Mouse (Mus musculus) frontal cortex, postnatal 25 days (tissue): ENCODE results near the gene D2hgdh.
"Not testable (repeated sequence)": the region's sequence is repeated elsewhere in the genome, so short reads cannot be mapped to it uniquely, and the experiment has no call there.

Experiments
- DNase-seq, 2 experiments: peaks; one replicate each; pipeline ENCODE4 v3.0.0; 2022; ENCODE audit warnings: low spot score in 2 of 2

D2hgdh gene

DNA sequence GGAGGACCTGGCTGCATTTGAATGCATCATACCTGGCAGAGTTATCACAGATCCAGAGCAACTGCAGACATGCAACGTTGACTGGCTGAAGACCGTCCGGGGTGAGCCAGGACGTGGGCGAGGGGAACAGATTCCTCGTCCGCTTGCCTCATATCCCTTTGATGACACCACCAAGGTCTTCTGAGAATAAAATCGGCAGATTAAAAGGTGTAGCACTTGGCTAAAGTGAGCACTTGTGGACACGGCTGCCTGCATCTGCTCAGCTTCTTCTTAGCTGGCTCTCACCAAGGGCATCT, 1.8 kb downstream of the D2hgdh start:
- no peak for DNase-seq

DNA sequence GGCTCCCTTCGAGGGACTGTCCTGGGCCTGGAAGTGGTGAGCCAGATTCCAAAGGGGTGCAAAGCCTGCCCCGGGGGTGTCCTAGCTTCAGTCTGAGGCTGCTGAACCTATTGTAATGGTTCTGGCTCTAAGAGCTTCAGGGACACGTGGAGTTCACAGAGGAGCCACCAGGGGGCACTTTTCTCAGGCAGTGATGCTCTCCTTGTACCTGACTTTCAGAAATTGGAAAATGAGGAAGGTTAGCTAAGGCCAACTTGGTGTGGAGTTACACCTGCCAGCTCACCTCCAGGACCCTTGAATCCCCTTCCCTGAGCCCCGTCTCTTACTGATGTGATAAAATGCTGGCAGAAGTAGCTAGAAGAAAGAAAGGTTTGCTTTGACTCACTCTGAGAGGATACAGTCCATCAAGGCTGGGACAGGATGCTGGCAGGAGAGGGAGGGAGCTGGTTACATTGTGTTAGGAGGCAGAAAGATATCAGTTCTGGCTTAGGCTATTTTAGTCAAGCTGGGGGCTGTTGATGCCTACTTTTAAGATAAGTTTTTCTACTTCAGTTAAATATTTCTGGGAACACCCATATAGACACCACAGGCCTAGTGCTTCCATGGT, 8.1 kb downstream of the D2hgdh start:
- DNase-seq = not testable (repeated sequence)

DNA sequence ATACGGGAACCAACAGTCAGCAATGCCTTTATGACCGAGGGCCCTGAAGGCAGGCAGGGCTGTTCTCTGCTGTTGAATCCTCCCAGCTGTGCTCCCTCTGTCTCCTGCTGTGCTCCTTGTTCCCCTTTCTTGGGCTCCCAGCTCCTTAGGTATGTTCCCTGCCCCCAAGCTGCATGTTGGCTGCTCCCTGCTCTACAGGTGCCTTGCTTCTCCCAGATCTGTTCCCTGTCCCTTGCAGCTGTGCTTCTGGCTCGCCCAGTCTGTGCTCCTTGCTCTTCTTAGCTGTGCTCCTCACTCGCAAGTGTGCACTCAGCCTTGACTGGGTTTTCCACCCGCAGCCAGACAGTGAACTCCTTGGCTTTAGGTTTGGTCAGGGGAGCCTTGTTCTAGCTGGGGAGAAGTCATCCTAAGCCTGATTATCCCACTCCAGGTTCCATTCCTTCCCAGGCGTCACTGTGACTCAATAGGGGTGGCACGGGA, 10.0 kb downstream of the D2hgdh start:
- no peak for DNase-seq

DNA sequence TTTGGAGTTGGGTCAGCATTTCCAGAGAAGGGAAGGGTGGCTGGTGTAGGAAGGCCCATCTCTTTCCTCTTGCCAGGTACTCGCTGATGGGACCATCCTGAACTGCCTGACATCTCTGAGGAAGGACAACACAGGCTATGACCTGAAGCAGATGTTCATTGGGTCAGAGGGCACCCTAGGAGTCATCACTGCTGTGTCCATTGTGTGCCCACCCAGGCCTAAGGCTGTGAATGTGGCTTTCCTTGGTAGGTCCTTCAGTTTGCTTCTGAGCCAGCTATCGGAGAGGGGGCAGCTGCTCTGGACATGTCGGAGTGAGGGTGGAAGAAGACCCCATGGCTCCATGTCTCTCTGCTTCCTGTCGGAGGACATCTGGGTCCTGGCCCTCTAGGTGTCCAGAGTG, 10.5 kb downstream of the D2hgdh start:
- DNase-seq = no peak

DNA sequence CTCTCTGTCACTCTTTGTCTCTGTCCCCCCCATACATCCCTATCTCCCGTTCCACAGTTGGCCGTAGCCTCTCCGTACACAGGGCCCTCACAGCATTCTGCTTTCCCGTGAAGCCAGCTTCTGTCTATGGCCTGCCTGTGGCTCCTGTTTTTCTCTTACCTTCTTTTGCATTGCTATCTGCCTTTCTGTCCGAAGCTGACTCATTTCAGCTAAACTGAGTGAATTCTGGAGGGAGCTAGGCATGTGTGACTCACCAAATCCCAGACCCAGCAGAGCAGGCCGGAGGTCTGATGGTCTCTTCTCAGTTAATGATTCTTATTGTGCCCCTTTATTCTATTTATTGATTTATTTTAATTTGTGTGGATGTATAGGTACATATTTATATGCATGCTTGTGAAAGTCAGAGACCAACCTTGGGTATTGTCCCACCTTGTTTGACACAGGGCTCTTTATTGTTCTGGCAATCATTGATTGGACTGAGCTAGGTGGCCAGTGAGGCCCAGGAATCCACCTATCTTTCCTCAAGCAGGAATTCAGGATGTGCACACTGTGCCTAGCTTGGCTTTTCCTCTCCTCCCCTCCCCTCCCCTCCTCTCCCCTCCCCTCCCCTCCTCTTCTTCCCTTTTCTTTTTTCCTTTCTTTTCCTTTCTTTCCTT, 11.3 kb downstream of the D2hgdh start:
- DNase-seq = no peak

DNA sequence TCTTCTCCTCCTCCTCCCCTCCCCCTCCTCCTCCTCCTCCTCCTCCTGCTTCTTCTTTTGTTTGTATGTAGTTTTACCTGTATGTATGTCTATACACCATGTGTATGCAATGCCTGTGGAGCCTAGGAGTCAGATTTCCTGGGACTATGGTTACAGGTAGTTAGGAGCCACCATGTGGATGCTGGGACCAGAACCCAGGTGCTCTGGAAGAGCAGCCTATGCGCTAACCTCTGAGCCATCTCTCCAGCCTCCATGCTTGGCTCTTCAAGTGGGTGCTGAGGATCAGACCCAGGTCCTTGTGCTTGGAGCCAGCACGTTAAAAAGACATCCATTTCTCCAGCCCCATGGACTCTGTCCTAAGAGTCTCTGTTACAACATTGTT, 11.8 kb downstream of the D2hgdh start:
- DNase-seq = no peak

DNA sequence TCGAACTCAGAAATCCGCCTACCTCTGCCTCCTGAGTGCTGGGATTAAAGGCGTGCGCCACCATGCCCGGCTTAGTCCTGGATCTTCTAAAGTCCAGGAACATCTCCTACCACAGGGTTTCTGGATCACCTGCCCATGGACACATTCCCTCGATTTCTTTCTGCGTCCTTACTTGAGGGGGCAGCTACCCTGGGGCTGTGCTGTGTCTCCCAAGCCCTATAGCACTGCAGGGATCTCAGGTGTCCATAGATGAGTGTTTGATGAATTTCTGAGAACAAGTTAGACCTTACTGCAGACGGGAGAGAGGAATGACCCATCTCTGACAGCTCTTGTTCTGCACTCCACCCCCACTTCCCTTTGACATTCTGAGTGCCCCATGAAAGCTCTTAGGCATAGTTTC, 12.6 kb downstream of the D2hgdh start:
- no peak for DNase-seq

DNA sequence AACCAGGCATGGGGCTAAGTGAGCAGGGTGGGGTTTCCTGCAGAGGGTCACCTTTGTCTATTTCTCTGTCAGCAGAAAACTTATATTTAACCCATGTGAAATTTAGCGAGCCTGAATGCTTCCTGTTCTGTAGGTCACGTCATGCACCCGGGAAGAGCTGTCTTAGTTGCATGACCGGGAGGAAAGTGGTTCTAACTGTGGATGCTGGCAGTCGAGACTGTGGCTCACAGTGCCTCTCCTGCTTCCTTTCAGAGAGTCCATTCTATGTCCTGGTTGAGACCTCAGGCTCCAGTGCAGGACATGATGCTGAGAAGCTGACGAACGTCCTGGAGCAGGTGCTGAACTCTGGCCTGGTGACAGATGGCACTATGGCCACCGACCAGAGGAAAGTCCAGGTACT, 13.9 kb downstream of the D2hgdh start:
- not testable (repeated sequence) for DNase-seq

DNA sequence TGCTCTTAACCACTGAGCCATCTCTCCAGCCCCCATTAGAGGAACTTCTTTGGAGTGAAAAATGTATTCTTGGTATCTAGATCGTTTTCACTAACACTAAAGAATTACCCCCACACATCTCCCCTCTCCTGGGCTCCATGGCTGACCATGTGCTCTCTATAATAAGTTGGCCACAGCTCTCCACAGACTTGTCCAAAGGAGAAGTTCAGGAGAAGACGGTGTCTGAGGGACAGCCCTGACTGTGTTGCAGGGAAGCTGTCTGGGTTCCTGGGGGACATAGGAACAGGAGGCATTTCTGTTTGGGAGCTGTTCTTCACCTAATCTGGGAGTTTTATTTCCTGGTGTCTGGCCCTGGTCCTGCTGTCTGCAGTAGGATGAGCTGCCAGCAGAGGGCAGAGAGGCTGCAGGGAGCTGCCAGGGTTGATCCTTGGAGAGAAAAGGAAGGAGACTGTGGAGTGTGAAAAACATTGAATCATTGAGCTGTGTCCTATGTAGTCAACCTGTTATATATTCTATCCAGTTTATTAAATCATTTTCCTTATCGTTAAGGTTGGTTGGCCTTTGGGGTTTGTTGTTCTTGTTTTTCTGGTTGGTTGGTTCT, 21.2 kb downstream of the D2hgdh start:
- not testable (repeated sequence) for DNase-seq

DNA sequence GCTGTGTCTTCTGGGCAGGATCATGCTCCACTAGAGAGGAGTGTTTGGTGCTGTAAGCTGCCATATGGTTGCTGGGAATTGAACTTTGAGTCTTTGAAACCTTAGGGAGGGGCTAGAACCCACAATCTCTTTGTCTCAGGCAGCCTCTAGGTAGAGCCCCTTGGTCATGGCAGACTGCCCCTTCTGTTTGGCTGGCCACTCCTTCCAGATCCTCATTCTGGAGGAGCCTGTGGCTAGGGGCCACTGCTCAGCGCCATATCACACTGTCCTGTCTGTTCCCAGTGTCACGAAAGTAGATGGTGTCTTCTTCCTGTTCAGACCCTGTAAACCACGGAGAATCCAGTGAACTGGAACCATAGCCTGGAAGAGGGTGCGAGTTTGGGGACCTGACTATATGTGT, 31.1 kb downstream of the D2hgdh start:
- not testable (repeated sequence) for DNase-seq

DNA sequence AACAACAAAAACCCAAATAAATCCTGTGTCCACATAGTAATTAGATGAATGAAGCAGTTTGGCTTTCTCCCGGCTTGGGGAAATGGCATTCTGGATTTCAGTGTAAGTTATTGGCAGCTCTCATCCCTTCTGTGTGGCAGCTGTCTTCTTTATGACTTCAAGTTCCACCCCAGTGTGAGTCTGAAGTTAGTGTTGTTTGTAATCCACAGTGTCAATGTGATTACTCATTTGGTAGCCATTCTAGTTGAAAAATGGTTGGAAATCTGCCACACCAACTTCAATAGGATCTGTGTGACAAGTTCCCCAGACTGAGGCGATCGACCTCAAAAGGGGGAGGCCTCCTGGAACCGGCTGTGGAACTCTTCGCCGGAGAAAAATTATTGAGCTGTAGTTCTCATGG, 32.7 kb downstream of the D2hgdh start:
- DNase-seq = no peak

DNA sequence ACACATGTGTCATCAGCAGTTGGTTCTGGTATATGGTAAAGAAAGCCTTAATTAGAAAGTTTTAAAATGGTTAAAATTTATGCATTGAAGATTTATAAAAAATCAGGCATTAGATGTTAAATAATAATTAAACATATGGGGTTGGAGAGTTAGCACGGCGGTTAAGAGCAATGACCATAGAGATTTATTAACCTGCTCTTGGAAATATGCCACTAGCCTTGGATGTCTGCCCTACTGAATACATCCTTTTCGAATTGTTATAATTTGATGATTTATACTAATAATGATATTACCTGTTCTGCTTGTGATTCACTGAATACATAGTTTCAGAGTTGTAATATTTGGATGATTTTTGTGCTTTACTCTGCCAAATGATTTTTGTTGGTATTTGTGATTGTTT, 33.3 kb downstream of the D2hgdh start:
- no peak for DNase-seq

DNA sequence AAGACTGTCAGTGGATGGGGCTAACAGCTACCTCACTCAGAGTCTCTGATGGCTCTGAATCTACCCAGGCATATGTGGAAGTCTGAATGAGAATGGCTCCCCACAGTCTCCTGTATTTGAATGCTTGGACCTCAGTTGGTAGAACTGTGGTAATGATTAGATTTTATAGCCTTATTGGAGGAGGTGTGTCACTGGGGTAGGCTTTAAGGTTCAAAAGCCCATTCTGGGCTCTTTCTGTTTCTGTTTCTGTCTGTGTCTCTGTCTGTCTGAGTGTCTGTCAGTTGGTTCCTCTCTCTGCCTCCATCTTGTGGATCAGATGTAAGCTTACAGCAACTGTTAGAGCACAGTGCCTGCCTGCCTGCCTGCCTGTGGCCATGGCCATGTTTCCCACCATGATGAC, 34.9 kb downstream of the D2hgdh start:
- DNase-seq = no peak

DNA sequence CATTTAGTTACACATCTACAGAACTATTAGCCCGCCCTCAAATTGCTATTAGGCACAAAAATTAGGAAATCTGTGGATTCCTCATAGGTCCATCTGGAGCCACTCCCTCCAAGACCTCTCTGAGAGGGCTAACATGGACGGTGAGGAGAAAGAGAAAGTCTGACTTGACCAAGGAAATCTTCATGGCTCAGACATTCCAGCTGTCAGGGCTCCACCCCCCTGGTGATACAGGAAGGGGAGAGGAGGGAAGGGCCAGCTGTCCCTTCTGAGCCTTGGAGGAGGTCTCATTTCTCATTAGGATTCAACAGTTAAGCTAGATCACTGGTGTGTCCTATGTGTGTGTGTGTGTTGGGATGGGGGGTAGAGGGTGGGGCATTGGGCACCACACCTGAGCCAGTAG, 36.3 kb downstream of the D2hgdh start, which contains the start of gene Gal3st2:
Gal3st2 (plus strand) TSS at position 259 of the 400 bp plus-strand sequence.
- not testable (repeated sequence) for DNase-seq

DNA sequence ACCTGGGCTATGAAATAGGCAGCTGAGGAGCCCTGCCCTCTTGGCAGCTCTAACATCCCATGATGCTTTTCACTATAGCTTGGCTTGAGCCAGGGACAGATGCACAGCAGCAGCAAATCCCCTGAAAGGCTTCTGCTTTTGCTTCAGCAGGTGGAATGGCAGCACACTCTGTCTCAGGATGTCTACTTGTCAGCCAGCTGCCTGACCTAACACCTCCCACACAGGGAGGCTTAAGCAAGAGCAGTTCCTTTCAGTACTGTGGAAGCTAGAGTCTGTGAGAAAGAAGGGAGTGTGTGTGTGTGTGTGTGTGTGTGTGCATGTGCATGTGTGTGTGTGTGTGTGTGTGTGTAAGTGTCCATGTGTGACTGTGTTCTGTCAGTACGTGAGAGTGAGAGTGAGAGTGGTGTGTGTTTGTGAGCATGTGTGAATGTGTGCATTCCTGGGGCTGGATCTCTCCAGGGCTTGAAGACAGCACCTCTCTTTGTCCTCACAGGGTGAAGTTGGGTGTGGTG, 46.9 kb downstream of the D2hgdh start:
- DNase-seq = not testable (repeated sequence)

DNA sequence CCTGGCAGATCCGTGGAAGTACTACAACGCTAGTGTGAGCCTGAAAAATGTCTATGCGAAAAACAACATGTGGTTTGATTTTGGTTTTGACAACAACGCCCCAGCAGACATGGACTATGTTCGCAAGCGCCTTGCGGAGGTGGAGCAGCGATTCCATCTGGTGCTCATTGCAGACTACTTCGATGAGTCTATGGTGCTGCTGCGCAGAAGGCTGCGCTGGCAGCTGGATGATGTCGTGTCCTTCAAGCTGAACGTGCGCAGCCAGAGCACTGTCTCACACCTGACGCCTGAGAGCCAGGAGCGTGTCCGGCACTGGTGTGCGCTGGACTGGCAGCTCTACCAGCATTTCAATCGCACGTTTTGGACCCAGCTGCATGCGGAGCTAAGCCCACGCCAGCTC, 49.7 kb downstream of the D2hgdh start:
- DNase-seq = not testable (repeated sequence)

DNA sequence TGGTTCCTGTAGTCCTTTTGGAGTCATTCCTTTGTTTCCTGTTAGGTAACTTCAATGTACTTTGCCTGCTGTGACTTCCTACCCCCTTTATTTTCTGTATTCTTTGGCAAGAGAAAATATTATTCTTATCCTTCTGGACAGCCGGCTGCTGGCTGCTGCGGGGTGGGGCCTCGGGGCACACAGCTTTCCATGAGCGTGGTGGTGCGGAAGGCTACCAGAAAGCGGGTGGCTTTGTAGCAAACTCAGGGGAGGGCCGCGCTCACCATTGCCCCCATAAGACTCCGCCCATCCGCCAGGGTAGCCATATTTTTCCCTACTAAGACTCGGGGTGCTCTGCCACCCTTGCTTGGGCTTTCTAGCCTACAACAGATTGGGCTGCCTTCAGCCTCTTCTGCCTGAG, 57.1 kb downstream of the D2hgdh start:
- DNase-seq = not testable (repeated sequence)

DNA sequence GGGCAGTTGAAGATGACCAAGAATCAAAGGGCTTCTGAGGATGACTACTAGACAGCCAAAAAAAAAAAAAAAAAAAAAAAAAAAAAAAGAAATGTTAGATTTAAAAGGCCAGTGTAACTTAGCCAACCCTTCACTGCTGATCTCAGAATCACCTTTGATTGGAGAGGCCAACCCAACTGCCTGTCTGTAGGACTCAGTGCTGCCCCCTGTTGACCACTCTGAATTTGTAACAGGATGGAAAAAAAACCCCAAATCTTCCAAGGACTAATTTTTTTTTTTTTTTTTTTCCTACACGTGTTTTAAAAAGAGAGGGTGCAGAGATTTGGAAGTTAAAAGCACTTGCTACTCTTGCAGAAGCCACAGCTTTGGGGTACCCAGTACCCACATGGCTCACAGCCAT, 66.2 kb downstream of the D2hgdh start:
- DNase-seq = not testable (repeated sequence)

DNA sequence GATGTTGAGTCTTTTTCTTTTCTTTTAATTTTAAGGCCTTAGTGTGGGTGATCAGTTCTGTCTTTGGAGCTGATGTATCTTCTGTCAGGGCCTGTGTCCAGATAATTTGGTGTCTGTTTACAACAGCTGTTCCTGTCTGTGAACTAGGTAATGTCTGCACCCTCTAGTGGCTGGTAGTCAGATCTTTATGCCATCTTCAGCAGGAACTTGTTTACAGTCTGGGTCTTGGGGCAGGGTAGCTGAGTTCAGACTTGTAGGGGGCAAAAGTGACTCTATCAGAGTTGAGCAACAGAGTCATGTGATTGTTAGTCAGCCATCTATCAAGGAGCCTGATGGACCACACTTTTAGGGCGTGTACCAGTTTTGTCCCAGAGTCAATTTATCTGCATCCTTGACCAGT, 72.7 kb downstream of the D2hgdh start:
- DNase-seq = not testable (repeated sequence)

DNA sequence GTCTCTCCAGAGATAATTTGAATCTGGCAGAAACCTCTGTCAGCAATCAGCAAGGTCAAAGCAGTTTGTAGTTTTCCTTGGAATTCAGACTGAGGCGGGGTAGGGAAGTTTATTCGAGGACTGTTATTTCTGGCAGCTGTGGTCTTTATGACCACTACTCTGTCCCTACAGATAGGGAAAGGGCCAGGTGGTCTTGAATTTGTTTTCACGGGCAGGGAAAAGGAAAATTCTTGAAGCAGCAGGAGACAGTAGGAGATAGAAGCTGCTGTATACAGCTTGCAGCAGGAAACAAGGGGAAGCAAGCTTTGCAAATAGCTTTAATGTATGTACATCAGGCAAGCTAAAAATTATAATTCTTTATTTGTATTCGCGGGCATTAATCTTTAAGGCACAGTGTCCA, 76.6 kb downstream of the D2hgdh start:
- not testable (repeated sequence) for DNase-seq
